Mouse (Mus musculus): Measurements from ENCODE around the gene Cadps. TPM values are rescaled to one million over a fixed set of nuclear protein-coding genes. Genes with fewer than 3 reads are reported as not detected.

The Cadps gene
- polyA plus RNA-seq, 1 experiment from 2014 or later, result 0.30 TPM

- no peak for ATAC-seq (ENCODE audit: low FRiP score, low TSS enrichment)
- no peaks in the 10 kb centered on the region for H3K9me3 ChIP-seq (ENCODE audit: control insufficient read depth, low read length)
- 90% methylated on average over 6 of the region's 6 CpGs for WGBS
- H3K27me3 ChIP-seq (ENCODE audit: control insufficient read depth, insufficient read depth, low read length), result no peaks in the 10 kb centered on the region
- H3K4me3 ChIP-seq (ENCODE audit: low read length), result no peak overlapping the region
- H3K36me3 ChIP-seq (ENCODE audit: control insufficient read depth, insufficient read depth, low read length), result no peaks in the 10 kb centered on the region
- H3K4me1 ChIP-seq (ENCODE audit: control insufficient read depth, insufficient read depth, low read length), result no peaks in the 10 kb centered on the region
- no peak overlapping the region for H3K27ac ChIP-seq (ENCODE audit: low read depth, low read length)
- no peak overlapping the region for H3K9ac ChIP-seq (ENCODE audit: low read depth, low read length)
- no peak overlapping the region for H3K4me2 ChIP-seq (replicated peaks; ENCODE audit: low read depth, low read length)
These were observed 374.0 kb downstream of the Cadps start for GRCm38 (mm10) chr14:12448883-12449282.

GRCm38 (mm10) chr14:12441019-12441418 is 381.9 kb downstream of the Cadps start:
- Histone ChIP-seq H3K27me3 (ENCODE audit: control insufficient read depth, insufficient read depth, low read length) (no peaks in the 10 kb centered on the region), H3K9me3 (ENCODE audit: control insufficient read depth, low read length) (no peaks in the 10 kb centered on the region), H3K4me1 (ENCODE audit: control insufficient read depth, insufficient read depth, low read length) (no peaks in the 10 kb centered on the region), H3K4me3 (ENCODE audit: low read length) (no peak overlapping the region), H3K27ac (ENCODE audit: low read depth, low read length) (no peak overlapping the region), H3K9ac (ENCODE audit: low read depth, low read length) (no peak overlapping the region), H3K36me3 (ENCODE audit: control insufficient read depth, insufficient read depth, low read length) (no peaks in the 10 kb centered on the region), H3K4me2 (replicated peaks; ENCODE audit: low read depth, low read length) (no peak overlapping the region)
- WGBS, result 64% methylated on average over 2 of the region's 2 CpGs
- ATAC-seq (ENCODE audit: low FRiP score, low TSS enrichment), result no peak

DNA sequence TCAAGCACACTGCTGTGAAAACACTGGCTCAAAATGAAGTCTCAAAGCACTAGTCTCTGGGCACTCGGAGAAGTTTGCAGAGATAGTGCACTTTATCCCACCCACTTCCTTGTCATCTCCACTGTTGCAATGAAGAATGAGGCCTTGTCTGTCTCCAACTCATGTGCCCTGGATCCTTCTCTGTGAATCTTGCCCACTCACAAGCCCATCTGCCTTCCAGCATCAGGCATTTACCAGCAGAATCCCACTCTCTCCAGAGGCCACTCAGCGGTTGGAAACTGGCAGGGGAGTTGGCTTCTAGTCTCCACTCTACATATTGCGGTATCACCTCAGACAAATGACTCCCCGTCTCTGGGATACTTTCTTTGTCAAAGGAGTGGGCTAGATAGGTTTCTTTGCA is 384.9 kb downstream of the Cadps start:
- H3K4me2 ChIP-seq (replicated peaks; ENCODE audit: low read depth, low read length), result no peak overlapping the region
- H3K9ac ChIP-seq (ENCODE audit: low read depth, low read length), result no peak overlapping the region
- no peaks in the 10 kb centered on the region for H3K4me1 ChIP-seq (ENCODE audit: control insufficient read depth, insufficient read depth, low read length)
- no peaks in the 10 kb centered on the region for H3K27me3 ChIP-seq (ENCODE audit: control insufficient read depth, insufficient read depth, low read length)
- no peak overlapping the region for H3K4me3 ChIP-seq (ENCODE audit: low read length)
- no peak for ATAC-seq (ENCODE audit: low FRiP score, low TSS enrichment)
- no peaks in the 10 kb centered on the region for H3K9me3 ChIP-seq (ENCODE audit: control insufficient read depth, low read length)
- no peak overlapping the region for H3K27ac ChIP-seq (ENCODE audit: low read depth, low read length)
- WGBS, result 89% methylated on average over 4 of the region's 4 CpGs
- H3K36me3 ChIP-seq (ENCODE audit: control insufficient read depth, insufficient read depth, low read length), result no peaks in the 10 kb centered on the region

DNA sequence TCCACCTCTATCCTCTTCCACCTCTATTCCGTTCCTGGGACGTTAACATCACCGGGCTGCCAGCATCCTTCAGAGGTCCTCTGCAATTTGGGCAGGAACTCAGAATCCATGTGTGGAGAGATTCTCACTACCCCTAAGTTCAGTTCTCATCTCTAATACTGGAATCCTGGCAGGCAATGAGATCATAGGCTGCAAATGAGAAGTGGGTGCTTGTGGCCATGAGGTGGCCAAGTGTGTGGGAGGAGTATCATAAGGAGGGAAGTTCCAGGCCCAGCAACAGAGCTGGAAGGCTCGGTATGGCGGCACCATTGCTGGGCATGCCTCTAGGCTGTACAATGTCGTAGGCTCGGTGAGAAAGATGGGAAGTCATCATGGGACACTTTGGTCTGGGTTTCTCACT is 385.5 kb downstream of the Cadps start:
- WGBS, result 74% methylated on average over 7 of the region's 7 CpGs

GRCm38 (mm10) chr14:12436903-12437368 is 385.9 kb downstream of the Cadps start:
- no peaks in the 10 kb centered on the region for H3K27me3 ChIP-seq (ENCODE audit: control insufficient read depth, insufficient read depth, low read length)
- no peak overlapping the region for H3K4me2 ChIP-seq (replicated peaks; ENCODE audit: low read depth, low read length)
- H3K4me3 ChIP-seq (ENCODE audit: low read length), result no peak overlapping the region
- no peak overlapping the region for H3K27ac ChIP-seq (ENCODE audit: low read depth, low read length)
- no peaks in the 10 kb centered on the region for H3K4me1 ChIP-seq (ENCODE audit: control insufficient read depth, insufficient read depth, low read length)
- no peaks in the 10 kb centered on the region for H3K9me3 ChIP-seq (ENCODE audit: control insufficient read depth, low read length)
- ATAC-seq (ENCODE audit: low FRiP score, low TSS enrichment), result no peak
- no peak overlapping the region for H3K9ac ChIP-seq (ENCODE audit: low read depth, low read length)
- no peaks in the 10 kb centered on the region for H3K36me3 ChIP-seq (ENCODE audit: control insufficient read depth, insufficient read depth, low read length)
- WGBS, result 73% methylated on average over 14 of the region's 14 CpGs

More for the DNA sequence above, 385.5 kb downstream of the Cadps start:
- Histone ChIP-seq H3K4me3 (ENCODE audit: low read length) (no peak overlapping the region), H3K4me2 (replicated peaks; ENCODE audit: low read depth, low read length) (no peak overlapping the region), H3K27me3 (ENCODE audit: control insufficient read depth, insufficient read depth, low read length) (no peaks in the 10 kb centered on the region), H3K9ac (ENCODE audit: low read depth, low read length) (no peak overlapping the region), H3K4me1 (ENCODE audit: control insufficient read depth, insufficient read depth, low read length) (no peaks in the 10 kb centered on the region), H3K9me3 (ENCODE audit: control insufficient read depth, low read length) (no peaks in the 10 kb centered on the region), H3K27ac (ENCODE audit: low read depth, low read length) (no peak overlapping the region), H3K36me3 (ENCODE audit: control insufficient read depth, insufficient read depth, low read length) (no peaks in the 10 kb centered on the region)
- ATAC-seq (ENCODE audit: low FRiP score, low TSS enrichment), result no peak

GRCm38 (mm10) chr14:12428021-12428654 is 394.7 kb downstream of the Cadps start:
- ATAC-seq (ENCODE audit: low FRiP score, low TSS enrichment), result no peak
- Histone ChIP-seq H3K4me3 (ENCODE audit: low read length) (no peak overlapping the region), H3K4me1 (ENCODE audit: control insufficient read depth, insufficient read depth, low read length) (no peaks in the 10 kb centered on the region), H3K27me3 (ENCODE audit: control insufficient read depth, insufficient read depth, low read length) (no peaks in the 10 kb centered on the region), H3K36me3 (ENCODE audit: control insufficient read depth, insufficient read depth, low read length) (no peaks in the 10 kb centered on the region), H3K4me2 (replicated peaks; ENCODE audit: low read depth, low read length) (no peak overlapping the region), H3K9me3 (ENCODE audit: control insufficient read depth, low read length) (no peaks in the 10 kb centered on the region), H3K27ac (ENCODE audit: low read depth, low read length) (no peak overlapping the region), H3K9ac (ENCODE audit: low read depth, low read length) (no peak overlapping the region)
- 77% methylated on average over 8 of the region's 8 CpGs for WGBS

DNA sequence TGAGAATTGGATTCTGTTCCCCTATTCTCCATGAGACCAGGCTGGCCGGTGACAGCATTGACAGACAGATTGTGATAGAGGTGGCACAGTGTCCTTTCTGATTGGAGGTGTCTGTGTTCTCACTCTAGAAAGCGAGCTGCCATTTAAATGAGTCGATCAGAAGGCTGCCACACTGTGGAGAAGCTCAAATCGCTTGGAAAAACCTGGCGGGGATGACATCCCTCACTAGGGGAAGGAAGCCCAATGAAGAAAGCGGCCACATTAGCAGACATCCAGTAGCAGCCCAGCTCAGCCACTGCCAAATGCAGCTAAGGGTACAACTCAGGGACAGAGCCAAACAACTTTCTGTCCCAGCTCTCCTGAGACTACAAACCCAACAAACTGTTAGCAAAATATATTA is 397.6 kb downstream of the Cadps start:
- Histone ChIP-seq H3K4me1 (ENCODE audit: control insufficient read depth, insufficient read depth, low read length) (no peaks in the 10 kb centered on the region), H3K9me3 (ENCODE audit: control insufficient read depth, low read length) (no peaks in the 10 kb centered on the region), H3K4me3 (ENCODE audit: low read length) (no peak overlapping the region), H3K4me2 (replicated peaks; ENCODE audit: low read depth, low read length) (no peak overlapping the region), H3K27ac (ENCODE audit: low read depth, low read length) (no peak overlapping the region), H3K9ac (ENCODE audit: low read depth, low read length) (no peak overlapping the region), H3K27me3 (ENCODE audit: control insufficient read depth, insufficient read depth, low read length) (no peaks in the 10 kb centered on the region), H3K36me3 (ENCODE audit: control insufficient read depth, insufficient read depth, low read length) (no peaks in the 10 kb centered on the region)
- 72% methylated on average over 6 of the region's 6 CpGs for WGBS
- ATAC-seq (ENCODE audit: low FRiP score, low TSS enrichment), result no peak

GRCm38 (mm10) chr14:12410276-12410675 is 412.6 kb downstream of the Cadps start:
- no peak overlapping the region for H3K9ac ChIP-seq (ENCODE audit: low read depth, low read length)
- no peak for ATAC-seq (ENCODE audit: low FRiP score, low TSS enrichment)
- 91% methylated on average over 12 of the region's 12 CpGs for WGBS
- H3K36me3 ChIP-seq (ENCODE audit: control insufficient read depth, insufficient read depth, low read length), result no peaks in the 10 kb centered on the region
- H3K4me3 ChIP-seq (ENCODE audit: low read length), result no peak overlapping the region
- H3K4me1 ChIP-seq (ENCODE audit: control insufficient read depth, insufficient read depth, low read length), result no peaks in the 10 kb centered on the region
- no peak overlapping the region for H3K27ac ChIP-seq (ENCODE audit: low read depth, low read length)
- H3K9me3 ChIP-seq (ENCODE audit: control insufficient read depth, low read length), result no peaks in the 10 kb centered on the region
- no peak overlapping the region for H3K4me2 ChIP-seq (replicated peaks; ENCODE audit: low read depth, low read length)
- H3K27me3 ChIP-seq (ENCODE audit: control insufficient read depth, insufficient read depth, low read length), result no peaks in the 10 kb centered on the region

DNA sequence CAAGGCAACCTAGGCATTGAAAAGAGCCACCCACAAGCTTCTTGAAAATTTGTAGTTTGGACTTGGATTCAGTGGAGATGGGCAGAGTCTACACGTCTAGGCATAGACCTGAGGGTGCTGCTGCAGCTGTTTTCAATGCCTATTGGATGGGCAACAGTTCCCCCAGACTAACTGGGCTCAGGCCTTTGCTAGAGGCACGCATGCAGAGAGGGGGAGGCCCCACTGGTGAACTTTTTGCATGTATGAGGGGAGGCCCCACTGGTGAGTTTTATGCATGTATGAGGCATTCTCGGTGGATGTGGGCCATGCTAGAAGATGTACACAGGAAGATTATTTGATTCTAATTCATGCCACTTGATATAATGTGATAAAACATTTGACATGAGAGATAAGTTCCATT is 413.1 kb downstream of the Cadps start:
- H3K36me3 ChIP-seq (ENCODE audit: control insufficient read depth, insufficient read depth, low read length), result no peaks in the 10 kb centered on the region
- H3K4me3 ChIP-seq (ENCODE audit: low read length), result no peak overlapping the region
- H3K4me1 ChIP-seq (ENCODE audit: control insufficient read depth, insufficient read depth, low read length), result no peaks in the 10 kb centered on the region
- no peak overlapping the region for H3K9ac ChIP-seq (ENCODE audit: low read depth, low read length)
- no peaks in the 10 kb centered on the region for H3K27me3 ChIP-seq (ENCODE audit: control insufficient read depth, insufficient read depth, low read length)
- WGBS, result 85% methylated on average over 3 of the region's 3 CpGs
- no peak overlapping the region for H3K27ac ChIP-seq (ENCODE audit: low read depth, low read length)
- no peak for ATAC-seq (ENCODE audit: low FRiP score, low TSS enrichment)
- no peak overlapping the region for H3K4me2 ChIP-seq (replicated peaks; ENCODE audit: low read depth, low read length)
- H3K9me3 ChIP-seq (ENCODE audit: control insufficient read depth, low read length), result no peaks in the 10 kb centered on the region

Measured in kidney, embryonic 14.5 days (tissue).